ENCODE assay signal across 14 mouse cellular contexts in genomic region chr4:137925176-137925575, GRCm38 (mm10).
A peak's percentile ranks its signal among the peaks of the same experiment; 100 is the strongest.
DNase-seq lines count a peak whose midpoint lies in the region; ATAC-seq and TF ChIP-seq lines count a peak whose summit lies in the region.
"Had no signal": no experiment of that assay in that cellular context is flagged by ENCODE, and none has a peak within 500 bp of the region (broad histone marks: within the 10 kb centered on the region; RNA-seq: fewer than 3 reads in every experiment).

No protein-coding gene starts in this region.

- no peak overlapping the region for H3K4me3 ChIP-seq in heart, embryonic 11.5 days (ENCODE audit: low read depth, low read length)
- H3K4me3 ChIP-seq in limb, embryonic 12.5 days (replicated peaks), result no peak overlapping the region
- no peak overlapping the region for H3K4me3 ChIP-seq in limb, embryonic 10.5 days
- H3K4me3 ChIP-seq in embryonic facial prominence, embryonic 14.5 days (ENCODE audit: low read depth, low read length), result no peak overlapping the region
- H3K4me3 ChIP-seq: embryonic facial prominence, embryonic 12.5 days had no signal

- CTCF ChIA-PET in Patski (lab: Charles Lee), result interaction anchor here (4.8 kb wide), 1 partner anchor 28 kb away, joined by 27 read pairs; no protein-coding TSS in a partner anchor

- DNase-seq in heart, adult 11 months, result peak; percentile 91
- no peak for DNase-seq in limb, embryonic 10.5 days (ENCODE audit: low spot score)
- DNase-seq in Patski (ENCODE audit: low read depth, low spot score), result peak; percentile 79
- peak; percentile 44 for DNase-seq in embryonic facial prominence, embryonic 14.5 days (ENCODE audit: low spot score)
- no peak for DNase-seq in cerebellum, adult 9-10 months
- DNase-seq: cerebellum, adult 8-10 months; left cerebral cortex, postnatal 4 days; right cerebral cortex, postnatal 25 days; thymus, postnatal 36 days had no signal

- H3K4me1 ChIP-seq in heart, embryonic 11.5 days (ENCODE audit: control insufficient read depth, insufficient read depth, low read length), result peaks cover 52% of the 10 kb centered on the region
- H3K4me1 ChIP-seq in limb, embryonic 12.5 days (replicated peaks), result peaks cover 43% of the 10 kb centered on the region
- peaks cover 59% of the 10 kb centered on the region for H3K4me1 ChIP-seq in limb, embryonic 10.5 days
- peaks cover 33% of the 10 kb centered on the region for H3K4me1 ChIP-seq in embryonic facial prominence, embryonic 14.5 days (ENCODE audit: control insufficient read depth, insufficient read depth, low read length)

- peaks cover 15% of the 10 kb centered on the region for H3K36me3 ChIP-seq in heart, embryonic 11.5 days (ENCODE audit: control insufficient read depth, insufficient read depth, low read length)
- peaks cover 54% of the 10 kb centered on the region for H3K36me3 ChIP-seq in limb, embryonic 12.5 days
- peaks cover 52% of the 10 kb centered on the region for H3K36me3 ChIP-seq in limb, embryonic 10.5 days
- peaks cover 49% of the 10 kb centered on the region for H3K36me3 ChIP-seq in embryonic facial prominence, embryonic 14.5 days (ENCODE audit: control insufficient read depth, insufficient read depth, low read length)

- no peak overlapping the region for H3K27ac ChIP-seq in heart, embryonic 11.5 days (ENCODE audit: low read depth, low read length)
- 0 out of 2 replicates have a peak overlapping the region, but pooled peaks have one; percentile 23 for H3K27ac ChIP-seq in limb, embryonic 12.5 days
- H3K27ac ChIP-seq in limb, embryonic 10.5 days, result no peak overlapping the region
- H3K27ac ChIP-seq in embryonic facial prominence, embryonic 14.5 days (replicated peaks; ENCODE audit: low read depth, low read length), result peak overlapping the region; percentile 11; the same call in 1 of the 2 replicates
- H3K27ac ChIP-seq: embryonic facial prominence, embryonic 12.5 days had no signal

- no peak overlapping the region for H3K9ac ChIP-seq in heart, embryonic 11.5 days (ENCODE audit: low read depth, low read length)
- H3K9ac ChIP-seq in limb, embryonic 12.5 days (replicated peaks), result no peak overlapping the region
- H3K9ac ChIP-seq in embryonic facial prominence, embryonic 14.5 days (ENCODE audit: low read depth, low read length), result no peak overlapping the region
- H3K9ac ChIP-seq: embryonic facial prominence, embryonic 12.5 days had no signal

- in situ Hi-C loops in Patski (cut with MboI; ENCODE audit: low pct_unique_long_range_greater_than_20kb), result no loop called here

- H3K27me3 ChIP-seq in heart, embryonic 11.5 days (ENCODE audit: control insufficient read depth, insufficient read depth, low read length), result no peaks in the 10 kb centered on the region
- H3K27me3 ChIP-seq in limb, embryonic 12.5 days, result no peaks in the 10 kb centered on the region
- H3K27me3 ChIP-seq in limb, embryonic 10.5 days (ENCODE audit: low read depth, poor library complexity, severe bottlenecking), result no peaks in the 10 kb centered on the region
- H3K27me3 ChIP-seq in Patski, result no peaks in the 10 kb centered on the region
- no peaks in the 10 kb centered on the region for H3K27me3 ChIP-seq in embryonic facial prominence, embryonic 14.5 days (replicated peaks; ENCODE audit: control insufficient read depth, insufficient read depth, low read length)
- H3K27me3 ChIP-seq: embryonic facial prominence, embryonic 12.5 days had no signal

- POLR2A ChIA-PET in Patski (lab: Charles Lee), result no interaction called here

- no peak overlapping the region for H3K4me2 ChIP-seq in heart, embryonic 11.5 days
- no peak overlapping the region for H3K4me2 ChIP-seq in limb, embryonic 12.5 days
- H3K4me2 ChIP-seq in embryonic facial prominence, embryonic 14.5 days (ENCODE audit: low read depth, low read length), result no peak overlapping the region
- H3K4me2 ChIP-seq: embryonic facial prominence, embryonic 12.5 days had no signal

- ATAC-seq in heart, embryonic 11.5 days (replicated peaks; ENCODE audit: insufficient number of reproducible peaks, low FRiP score, low TSS enrichment), result no peak
- no peak for ATAC-seq in limb, embryonic 12.5 days (ENCODE audit: insufficient number of reproducible peaks, insufficient read depth, low FRiP score, low TSS enrichment, low read depth)
- ATAC-seq in Patski, result no peak
- ATAC-seq in embryonic facial prominence, embryonic 14.5 days (ENCODE audit: low read depth), result no peak
- ATAC-seq: CD4-positive, CD25-positive, alpha-beta regulatory T cell, adult 4 months; hindbrain, embryonic 16.5 days had no signal

- no peaks in the 10 kb centered on the region for H3K9me3 ChIP-seq in heart, embryonic 11.5 days (replicated peaks; ENCODE audit: control insufficient read depth, low read length)
- H3K9me3 ChIP-seq in limb, embryonic 12.5 days, result no peaks in the 10 kb centered on the region
- H3K9me3 ChIP-seq in limb, embryonic 10.5 days (replicated peaks), result no peaks in the 10 kb centered on the region
- H3K9me3 ChIP-seq in embryonic facial prominence, embryonic 14.5 days (ENCODE audit: control insufficient read depth, low read length), result no peaks in the 10 kb centered on the region
- H3K9me3 ChIP-seq: embryonic facial prominence, embryonic 12.5 days had no signal

- 64% methylated on average over 4 of the region's 4 CpGs for WGBS in heart, embryonic 11.5 days (ENCODE audit: insufficient replicate concordance)
- 81% methylated on average over 4 of the region's 4 CpGs for WGBS in limb, embryonic 12.5 days
- WGBS in limb, embryonic 10.5 days, result 87% methylated on average over 4 of the region's 4 CpGs
- 66% methylated on average over 4 of the region's 4 CpGs for WGBS in embryonic facial prominence, embryonic 14.5 days

- TF ChIP-seq CTCF in Patski (IDR thresholded peaks at IDR 0.05), result no peak

Comparison
In these comparisons a context has a peak if more than half of its experiments do, and no peak if none do; other contexts are left out.
1. H3K27ac ChIP-seq: peak in limb, embryonic 12.5 days (single experiment) and embryonic facial prominence, embryonic 14.5 days (single experiment); none in heart, embryonic 11.5 days (single experiment) and limb, embryonic 10.5 days (single experiment).
2. DNase-seq: peak in heart, adult 11 months (single experiment), Patski (single experiment) and embryonic facial prominence, embryonic 14.5 days (single experiment); none in limb, embryonic 10.5 days (single experiment) and cerebellum, adult 9-10 months (single experiment).